Mouse (Mus musculus) hindbrain, embryonic 10.5 days (tissue): ENCODE measurements around the gene Nucb2. TPM values are rescaled to one million over a fixed set of nuclear protein-coding genes. Genes with fewer than 3 reads are reported as not detected.
A peak's percentile ranks its signal among the peaks of the same experiment; 100 is the strongest.

Source experiments
- DNase-seq: peaks from one replicate; pipeline ENCODE4 v3.0.0-alpha.2; 2017; ENCODE audit warnings: low spot score
- H3K27ac ChIP-seq: fragments of 300-500 bp; sonication (generic); 2 replicates; pipeline ENCODE4 v1.5.1; 2016; ENCODE audit warnings: mild to moderate bottlenecking, moderate library complexity
- H3K27me3 ChIP-seq: fragments of 300-500 bp; sonication (generic); 2 replicates; pipeline ENCODE4 v1.6.1; 2016; ENCODE audit warnings: mild to moderate bottlenecking; ENCODE audit not compliant: poor library complexity, insufficient read depth, severe bottlenecking
- H3K36me3 ChIP-seq: fragments of 300-500 bp; sonication (generic); 2 replicates; pipeline ENCODE4 v1.6.1; 2016; ENCODE audit warnings: mild to moderate bottlenecking, moderate library complexity
- H3K4me1 ChIP-seq: fragments of 300-500 bp; sonication (generic); replicated peaks from 2 replicates; pipeline ENCODE4 v1.6.1; 2016; ENCODE audit warnings: mild to moderate bottlenecking
- H3K4me3 ChIP-seq: fragments of 300-500 bp; sonication (generic); 2 replicates; pipeline ENCODE4 v1.5.1; 2016; ENCODE audit warnings: mild to moderate bottlenecking, moderate library complexity
- H3K9me3 ChIP-seq: fragments of 300-500 bp; sonication (generic); 2 replicates; pipeline ENCODE4 v1.6.1; 2016; ENCODE audit warnings: mild to moderate bottlenecking, moderate library complexity
- WGBS: fragments of 180-500 bp; shearing (Covaris S2); methylation state at CpG from one replicate; pipeline ENCODE4 v1.1.7; 2016; 5-methylcytosine and 5-hydroxymethylcytosine counted together
- polyA plus RNA-seq: library from polyadenylated mRNA; unstranded; fragments of >200 nt; fragmentation: Nextera tagmentation; extraction: Ambion mirVana; gene quantifications from 2 replicates; pipeline ENCODE4 v1.2.1, GENCODE M21; 2016

Gene Nucb2
- 9.9 and 12.0 TPM in 2 replicates for polyA plus RNA-seq

- under 1% methylated on average over 51 of the region's 51 CpGs for WGBS
- H3K27me3 ChIP-seq = 0 out of 2 replicates have a peak, but pooled peaks cover 3% of the 10 kb centered on the region
- peak within 1 kb of the TSS; percentile 74 for H3K4me3 ChIP-seq
- no peaks in the 10 kb centered on the region for H3K36me3 ChIP-seq
- no peaks in the 10 kb centered on the region for H3K9me3 ChIP-seq
- peak within 1 kb of the TSS; percentile 90 for H3K27ac ChIP-seq
- H3K4me1 ChIP-seq = peaks cover 18% of the 10 kb centered on the region
- peak; percentile 99 for DNase-seq
These were observed at the start of gene Nucb2 for GRCm38 (mm10) chr7:116503879-116504817. Gene Nucb2 (plus strand): TSS chr7:116504369.

DNA sequence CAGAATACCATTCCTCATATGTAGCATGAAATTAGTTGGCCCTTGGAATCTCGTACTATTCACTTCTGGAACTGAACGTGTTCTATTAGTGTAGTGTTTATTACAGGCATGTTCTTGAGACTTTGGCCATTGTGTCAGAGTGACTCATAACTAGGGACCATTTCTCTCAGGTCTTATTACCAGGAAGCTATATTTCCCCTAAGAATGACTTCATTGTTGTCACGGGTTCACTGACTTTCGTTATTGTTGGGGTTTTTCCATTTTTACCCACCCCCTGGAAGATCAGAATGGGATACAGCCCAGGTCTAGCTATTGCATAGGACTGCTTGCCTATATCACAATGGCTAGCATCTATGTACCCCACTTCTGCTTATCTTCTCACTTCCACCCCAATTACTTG is 47.2 kb upstream of the Nucb2 start:
- no peaks in the 10 kb centered on the region for H3K27me3 ChIP-seq
- no peak for DNase-seq
- H3K27ac ChIP-seq = no peak overlapping the region
- 88% methylated on average over 4 of the region's 4 CpGs for WGBS
- no peaks in the 10 kb centered on the region for H3K9me3 ChIP-seq
- no peaks in the 10 kb centered on the region for H3K36me3 ChIP-seq
- H3K4me1 ChIP-seq = no peaks in the 10 kb centered on the region
- no peak overlapping the region for H3K4me3 ChIP-seq

DNA sequence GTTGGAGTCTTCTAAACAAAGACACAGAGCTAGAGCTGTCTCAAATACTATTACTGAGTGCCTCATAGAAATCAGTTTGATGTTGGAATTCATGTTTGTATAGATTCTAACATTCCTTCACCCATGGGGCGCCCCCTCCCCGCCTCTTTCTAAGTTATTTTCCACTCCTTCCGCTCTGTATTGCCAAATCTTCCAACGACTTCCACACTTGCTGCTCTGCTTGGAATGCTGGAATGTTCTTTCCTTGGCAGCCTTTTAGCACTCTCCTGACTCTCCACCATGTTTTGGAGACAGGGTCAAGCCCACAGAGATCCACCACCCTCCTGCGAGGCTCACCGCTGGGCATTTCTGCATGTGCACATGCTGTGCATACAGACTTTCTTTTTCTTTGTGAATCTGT is 46.8 kb upstream of the Nucb2 start:
- H3K27me3 ChIP-seq = no peaks in the 10 kb centered on the region
- no peak overlapping the region for H3K4me3 ChIP-seq
- no peaks in the 10 kb centered on the region for H3K36me3 ChIP-seq
- no peaks in the 10 kb centered on the region for H3K9me3 ChIP-seq
- H3K4me1 ChIP-seq = peaks cover 3% of the 10 kb centered on the region; the same call in 1 of the 2 replicates
- H3K27ac ChIP-seq = no peak overlapping the region
- DNase-seq = no peak
- WGBS = 83% methylated on average over 6 of the region's 6 CpGs

- H3K27me3 ChIP-seq = no peaks in the 10 kb centered on the region
- no peak overlapping the region for H3K4me3 ChIP-seq
- 47% methylated on average over 3 of the region's 3 CpGs for WGBS
- no peak overlapping the region for H3K27ac ChIP-seq
- no peaks in the 10 kb centered on the region for H3K36me3 ChIP-seq
- H3K9me3 ChIP-seq = no peaks in the 10 kb centered on the region
- DNase-seq = peak; percentile 6
- peaks cover 4% of the 10 kb centered on the region; the same call in 1 of the 2 replicates for H3K4me1 ChIP-seq
These were observed 45.2 kb upstream of the Nucb2 start for GRCm38 (mm10) chr7:116458985-116459441.

DNA sequence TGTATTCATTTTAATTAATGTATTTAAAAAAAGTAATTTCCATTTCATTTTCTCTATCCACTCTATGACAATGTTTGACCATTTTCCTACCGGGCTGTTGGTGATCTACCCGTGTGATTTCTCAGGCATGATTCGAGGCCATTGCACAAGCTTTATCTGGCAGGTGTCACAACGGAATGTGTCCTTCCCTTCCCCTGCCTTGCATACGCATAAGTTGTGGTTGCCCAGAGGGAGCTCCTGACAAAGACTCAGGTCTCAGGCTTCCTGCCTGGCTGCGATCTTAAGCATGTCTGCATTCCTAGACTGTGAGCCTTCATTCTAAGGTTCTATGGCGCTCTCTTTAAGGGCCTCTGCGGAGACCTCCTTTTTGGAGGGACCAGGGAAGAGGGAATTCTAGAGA is 42.1 kb upstream of the Nucb2 start:
- H3K9me3 ChIP-seq = no peaks in the 10 kb centered on the region
- H3K4me3 ChIP-seq = no peak overlapping the region
- H3K27me3 ChIP-seq = no peaks in the 10 kb centered on the region
- peaks cover 4% of the 10 kb centered on the region; the same call in 1 of the 2 replicates for H3K4me1 ChIP-seq
- WGBS = 59% methylated on average over 8 of the region's 8 CpGs
- H3K36me3 ChIP-seq = no peaks in the 10 kb centered on the region
- no peak overlapping the region for H3K27ac ChIP-seq
- no peak for DNase-seq

- H3K9me3 ChIP-seq = no peaks in the 10 kb centered on the region
- H3K4me3 ChIP-seq = no peak overlapping the region
- H3K36me3 ChIP-seq = no peaks in the 10 kb centered on the region
- H3K4me1 ChIP-seq = no peaks in the 10 kb centered on the region
- no peak overlapping the region for H3K27ac ChIP-seq
- no peak for DNase-seq
- H3K27me3 ChIP-seq = no peaks in the 10 kb centered on the region
These were observed 28.3 kb upstream of the Nucb2 start for GRCm38 (mm10) chr7:116475836-116476235.

- WGBS = 89% methylated on average over 5 of the region's 5 CpGs
- Histone ChIP-seq H3K27me3 (no peaks in the 10 kb centered on the region), H3K4me1 (no peaks in the 10 kb centered on the region), H3K36me3 (no peaks in the 10 kb centered on the region), H3K9me3 (no peaks in the 10 kb centered on the region), H3K27ac (no peak overlapping the region), H3K4me3 (no peak overlapping the region)
- no peak for DNase-seq
These were observed 27.9 kb upstream of the Nucb2 start for GRCm38 (mm10) chr7:116476264-116476663.

GRCm38 (mm10) chr7:116483106-116483505 is 21.1 kb upstream of the Nucb2 start:
- Histone ChIP-seq H3K27me3 (no peaks in the 10 kb centered on the region), H3K9me3 (no peaks in the 10 kb centered on the region), H3K4me3 (no peak overlapping the region), H3K36me3 (no peaks in the 10 kb centered on the region), H3K4me1 (no peaks in the 10 kb centered on the region), H3K27ac (no peak overlapping the region)
- 53% methylated on average over 1 of the region's 1 CpGs for WGBS
- DNase-seq = no peak

- no peaks in the 10 kb centered on the region for H3K4me1 ChIP-seq
- no peaks in the 10 kb centered on the region for H3K36me3 ChIP-seq
- H3K27me3 ChIP-seq = no peaks in the 10 kb centered on the region
- H3K4me3 ChIP-seq = no peak overlapping the region
- H3K9me3 ChIP-seq = no peaks in the 10 kb centered on the region
- DNase-seq = no peak
- WGBS = 88% methylated on average over 5 of the region's 5 CpGs
- H3K27ac ChIP-seq = no peak overlapping the region
These were observed 20.4 kb upstream of the Nucb2 start for GRCm38 (mm10) chr7:116483782-116484181.

- H3K4me1 ChIP-seq = no peaks in the 10 kb centered on the region
- no peak for DNase-seq
- no peak overlapping the region for H3K27ac ChIP-seq
- no peaks in the 10 kb centered on the region for H3K36me3 ChIP-seq
- no peak overlapping the region for H3K4me3 ChIP-seq
- no peaks in the 10 kb centered on the region for H3K9me3 ChIP-seq
- no peaks in the 10 kb centered on the region for H3K27me3 ChIP-seq
- WGBS = 92% methylated on average over 5 of the region's 5 CpGs
These were observed 20.0 kb upstream of the Nucb2 start for GRCm38 (mm10) chr7:116484213-116484612.

- Histone ChIP-seq H3K4me3 (no peak overlapping the region), H3K36me3 (no peaks in the 10 kb centered on the region), H3K27me3 (no peaks in the 10 kb centered on the region), H3K9me3 (no peaks in the 10 kb centered on the region), H3K4me1 (no peaks in the 10 kb centered on the region), H3K27ac (no peak overlapping the region)
- no peak for DNase-seq
- 82% methylated on average over 1 of the region's 1 CpGs for WGBS
These were observed 19.0 kb upstream of the Nucb2 start for GRCm38 (mm10) chr7:116485062-116485601.

DNA sequence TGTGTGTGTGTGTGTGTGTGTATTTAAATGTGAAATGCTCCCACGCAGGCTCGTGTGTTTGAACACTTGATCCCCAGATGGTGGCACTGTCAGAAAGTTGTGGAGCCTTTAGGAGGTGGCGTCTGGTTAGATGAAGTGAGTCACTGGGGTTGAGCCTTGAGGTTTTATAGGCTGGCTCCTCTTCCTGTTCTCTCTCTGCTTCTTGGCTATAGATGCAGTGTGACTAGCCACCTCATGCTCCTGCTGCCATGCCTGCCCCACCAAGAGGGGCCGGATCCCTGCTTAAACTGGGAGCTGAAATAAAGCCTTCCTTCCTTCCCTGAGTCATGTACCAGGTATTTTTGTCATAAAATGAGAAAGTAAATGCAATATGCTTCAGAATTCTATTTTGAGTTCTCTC is 13.1 kb upstream of the Nucb2 start:
- Histone ChIP-seq H3K27me3 (no peaks in the 10 kb centered on the region), H3K9me3 (no peaks in the 10 kb centered on the region), H3K36me3 (no peaks in the 10 kb centered on the region), H3K27ac (no peak overlapping the region), H3K4me1 (no peaks in the 10 kb centered on the region), H3K4me3 (no peak overlapping the region)
- WGBS = 81% methylated on average over 4 of the region's 4 CpGs
- no peak for DNase-seq

GRCm38 (mm10) chr7:116493267-116494003 is 10.7 kb upstream of the Nucb2 start:
- Histone ChIP-seq H3K9me3 (no peaks in the 10 kb centered on the region), H3K36me3 (no peaks in the 10 kb centered on the region), H3K27ac (no peak overlapping the region), H3K4me1 (no peaks in the 10 kb centered on the region), H3K4me3 (no peak overlapping the region), H3K27me3 (no peaks in the 10 kb centered on the region)
- WGBS = 89% methylated on average over 7 of the region's 7 CpGs
- DNase-seq = no peak
